28 mouse cellular contexts compared by ENCODE assay signal in the genomic region with DNA sequence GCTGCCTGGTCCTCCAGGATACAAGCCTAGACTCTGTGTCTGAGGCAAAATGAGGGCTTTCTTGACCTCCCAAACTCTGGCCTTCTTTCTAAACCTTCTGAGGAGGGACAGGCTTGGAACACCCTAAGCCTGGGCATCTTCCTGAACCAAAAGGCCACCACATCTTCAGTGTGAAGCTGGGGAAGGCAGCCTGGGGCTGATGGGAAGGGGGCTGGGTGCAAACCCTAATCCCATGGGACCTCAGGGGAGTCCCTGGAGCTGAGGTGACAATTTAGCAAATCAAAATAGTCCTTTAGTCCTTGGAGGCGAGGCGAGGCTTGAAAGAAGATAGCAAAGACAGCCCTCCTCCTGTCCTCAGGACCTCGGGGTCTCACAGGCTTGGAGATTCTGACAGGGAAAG. TPM values are rescaled to one million over a fixed set of nuclear protein-coding genes. Genes with fewer than 3 reads are reported as not detected.
A peak's percentile ranks its signal among the peaks of the same experiment; 100 is the strongest.
DNase-seq lines count a peak whose midpoint lies in the region; ATAC-seq lines count a peak whose summit lies in the region.
"Had no signal": no experiment of that assay in that cellular context is flagged by ENCODE, and none has a peak within 500 bp of the region (broad histone marks: within the 10 kb centered on the region; RNA-seq: fewer than 3 reads in every experiment).

No protein-coding gene starts in this region.

- H3K4me1 ChIP-seq in forebrain, embryonic 12.5 days: peaks cover 26% of the 10 kb centered on the region
- H3K4me1 ChIP-seq in forebrain, embryonic 16.5 days (replicated peaks; ENCODE audit: control insufficient read depth, insufficient read depth, low read length): peaks cover 11% of the 10 kb centered on the region
- peaks cover 16% of the 10 kb centered on the region for H3K4me1 ChIP-seq in midbrain, embryonic 10.5 days
- H3K4me1 ChIP-seq in midbrain, embryonic 15.5 days: peaks cover 13% of the 10 kb centered on the region
- peaks cover 22% of the 10 kb centered on the region for H3K4me1 ChIP-seq in embryonic facial prominence, embryonic 10.5 days
- H3K4me1 ChIP-seq in neural tube, embryonic 13.5 days (replicated peaks): peaks cover 27% of the 10 kb centered on the region
- H3K4me1 ChIP-seq: heart, embryonic 15.5 days had no signal

- H3K9ac ChIP-seq in forebrain, embryonic 12.5 days: no peak overlapping the region
- H3K9ac ChIP-seq in forebrain, embryonic 16.5 days (replicated peaks; ENCODE audit: low read depth, low read length): no peak overlapping the region
- H3K9ac ChIP-seq in midbrain, embryonic 15.5 days: no peak overlapping the region
- H3K9ac ChIP-seq in neural tube, embryonic 13.5 days: no peak overlapping the region
- H3K9ac ChIP-seq: embryonic facial prominence, embryonic 12.5 days; heart, embryonic 15.5 days; lung, embryonic 15.5 days had no signal

- H3K4me3 ChIP-seq in forebrain, embryonic 12.5 days (replicated peaks): no peak overlapping the region
- H3K4me3 ChIP-seq in forebrain, embryonic 16.5 days (replicated peaks; ENCODE audit: low read length): no peak overlapping the region
- H3K4me3 ChIP-seq in midbrain, embryonic 10.5 days: no peak overlapping the region
- H3K4me3 ChIP-seq in midbrain, embryonic 15.5 days: no peak overlapping the region
- H3K4me3 ChIP-seq in embryonic facial prominence, embryonic 10.5 days: no peak overlapping the region; the same call in 1 of the 2 replicates
- no peak overlapping the region for H3K4me3 ChIP-seq in neural tube, embryonic 13.5 days
- H3K4me3 ChIP-seq: embryonic facial prominence, embryonic 12.5 days; heart, embryonic 15.5 days; limb, embryonic 12.5 days; lung, embryonic 15.5 days had no signal

- 80% methylated on average over 3 of the region's 3 CpGs for WGBS in forebrain, embryonic 12.5 days
- 75% methylated on average over 3 of the region's 3 CpGs for WGBS in forebrain, embryonic 16.5 days
- 85% methylated on average over 3 of the region's 3 CpGs for WGBS in midbrain, embryonic 10.5 days
- WGBS in midbrain, embryonic 15.5 days: 73% methylated on average over 3 of the region's 3 CpGs
- WGBS in embryonic facial prominence, embryonic 10.5 days: 68% methylated on average over 3 of the region's 3 CpGs
- WGBS in neural tube, embryonic 13.5 days: 74% methylated on average over 3 of the region's 3 CpGs

- H3K4me2 ChIP-seq in forebrain, embryonic 12.5 days: no peak overlapping the region
- no peak overlapping the region for H3K4me2 ChIP-seq in forebrain, embryonic 16.5 days (ENCODE audit: low read length)
- H3K4me2 ChIP-seq in midbrain, embryonic 15.5 days: no peak overlapping the region
- H3K4me2 ChIP-seq in neural tube, embryonic 13.5 days: no peak overlapping the region
- H3K4me2 ChIP-seq: heart, embryonic 15.5 days; liver, embryonic 11.5 days; lung, embryonic 15.5 days had no signal

- H3K9me3 ChIP-seq in forebrain, embryonic 12.5 days: no peaks in the 10 kb centered on the region
- H3K9me3 ChIP-seq in forebrain, embryonic 16.5 days (ENCODE audit: control insufficient read depth, low read length): no peaks in the 10 kb centered on the region
- H3K9me3 ChIP-seq in midbrain, embryonic 10.5 days (replicated peaks): no peaks in the 10 kb centered on the region
- H3K9me3 ChIP-seq in midbrain, embryonic 15.5 days: no peaks in the 10 kb centered on the region
- no peaks in the 10 kb centered on the region for H3K9me3 ChIP-seq in embryonic facial prominence, embryonic 10.5 days
- no peaks in the 10 kb centered on the region for H3K9me3 ChIP-seq in neural tube, embryonic 13.5 days
- H3K9me3 ChIP-seq: embryonic facial prominence, embryonic 12.5 days; heart, embryonic 15.5 days; limb, embryonic 12.5 days; lung, embryonic 15.5 days had no signal

- H3K27ac ChIP-seq in forebrain, embryonic 12.5 days: peak overlapping the region; percentile 76
- H3K27ac ChIP-seq in forebrain, embryonic 16.5 days (ENCODE audit: low read length): no peak overlapping the region
- peak overlapping the region; percentile 64 for H3K27ac ChIP-seq in midbrain, embryonic 10.5 days (replicated peaks)
- no peak overlapping the region for H3K27ac ChIP-seq in midbrain, embryonic 15.5 days
- H3K27ac ChIP-seq in embryonic facial prominence, embryonic 10.5 days (replicated peaks): peak overlapping the region; percentile 27; the same call in 1 of the 2 replicates
- peak overlapping the region; percentile 71 for H3K27ac ChIP-seq in neural tube, embryonic 13.5 days (replicated peaks)
- H3K27ac ChIP-seq: heart, embryonic 15.5 days; kidney, postnatal 0 days; lung, embryonic 15.5 days had no signal

- no peak for ATAC-seq in forebrain, embryonic 12.5 days (ENCODE audit: low FRiP score)
- ATAC-seq in forebrain, embryonic 16.5 days: no peak
- ATAC-seq in midbrain, embryonic 15.5 days (replicated peaks): no peak
- no peak for ATAC-seq in neural tube, embryonic 13.5 days (ENCODE audit: low read depth)
- ATAC-seq: Patski had no signal

- H3K27me3 ChIP-seq in forebrain, embryonic 12.5 days: no peaks in the 10 kb centered on the region
- no peaks in the 10 kb centered on the region for H3K27me3 ChIP-seq in forebrain, embryonic 16.5 days (replicated peaks; ENCODE audit: control insufficient read depth, insufficient read depth, low read length)
- H3K27me3 ChIP-seq in midbrain, embryonic 10.5 days (ENCODE audit: low read depth, poor library complexity, severe bottlenecking): no peaks in the 10 kb centered on the region
- no peaks in the 10 kb centered on the region for H3K27me3 ChIP-seq in midbrain, embryonic 15.5 days (replicated peaks)
- H3K27me3 ChIP-seq in embryonic facial prominence, embryonic 10.5 days (replicated peaks; ENCODE audit: low read depth, poor library complexity, severe bottlenecking): 0 out of 2 replicates have a peak, but pooled peaks cover under 1% of the 10 kb centered on the region
- H3K27me3 ChIP-seq in neural tube, embryonic 13.5 days: no peaks in the 10 kb centered on the region
- H3K27me3 ChIP-seq: embryonic facial prominence, embryonic 12.5 days; heart, embryonic 15.5 days; limb, embryonic 12.5 days; lung, embryonic 15.5 days; Patski had no signal

- no peaks in the 10 kb centered on the region for H3K36me3 ChIP-seq in forebrain, embryonic 12.5 days (replicated peaks)
- H3K36me3 ChIP-seq in forebrain, embryonic 16.5 days (ENCODE audit: control insufficient read depth, insufficient read depth): no peaks in the 10 kb centered on the region
- H3K36me3 ChIP-seq in midbrain, embryonic 10.5 days: no peaks in the 10 kb centered on the region
- H3K36me3 ChIP-seq in midbrain, embryonic 15.5 days (replicated peaks): no peaks in the 10 kb centered on the region
- H3K36me3 ChIP-seq in embryonic facial prominence, embryonic 10.5 days (replicated peaks): no peaks in the 10 kb centered on the region
- no peaks in the 10 kb centered on the region for H3K36me3 ChIP-seq in neural tube, embryonic 13.5 days
- H3K36me3 ChIP-seq: embryonic facial prominence, embryonic 12.5 days; heart, embryonic 15.5 days; limb, embryonic 12.5 days; lung, embryonic 15.5 days had no signal

- no peak for DNase-seq in midbrain, embryonic 10.5 days (ENCODE audit: low spot score)
- no peak for DNase-seq in embryonic facial prominence, embryonic 10.5 days (ENCODE audit: low spot score)
- DNase-seq in gastrocnemius, adult 8-10 months (ENCODE audit: low spot score in 2 of 2): no peak
- DNase-seq in left cerebral cortex, adult 18-20 months (ENCODE audit: low spot score in 2 of 2): no peak
- DNase-seq: adrenal gland, postnatal 10 days; cerebellum, adult 8-10 months; cerebellum, postnatal 25 days; gastrocnemius, postnatal 14 days; kidney, adult 8-10 months; kidney, postnatal 4 days; midbrain, embryonic 14.5 days; right cerebral cortex, postnatal 25 days; thymus, postnatal 14 days had no signal

RNA-seq across cellular contexts. Expression of gene Ip6k3, which starts 8.7 kb away (rescaled TPM):
- 0.13 TPM in 1 of 2 replicates, not detected in the other for polyA plus RNA-seq in forebrain, embryonic 12.5 days (2016; fragmentation: Nextera tagmentation; extraction: Ambion mirVana)
- 0.30 TPM in 1 of 2 replicates, not detected in the other for polyA plus RNA-seq in forebrain, embryonic 16.5 days (2015; fragmentation: Nextera tagmentation; extraction: Ambion mirVana)
- 0.29 TPM in 1 of 2 replicates, not detected in the other for polyA plus RNA-seq in midbrain, embryonic 10.5 days (2016; fragmentation: Nextera tagmentation; extraction: Ambion mirVana)
- polyA plus RNA-seq in midbrain, embryonic 15.5 days (2015; fragmentation: Nextera tagmentation; extraction: Ambion mirVana): 0.21 and 0.40 TPM in 2 replicates
- polyA plus RNA-seq in embryonic facial prominence, embryonic 10.5 days (2016; fragmentation: Nextera tagmentation; extraction: Ambion mirVana): not detected in 2 replicates
- polyA plus RNA-seq in neural tube, embryonic 13.5 days (2015; fragmentation: Nextera tagmentation; extraction: Ambion mirVana): 0.18 and 0.61 TPM in 2 replicates
- 10 to 100 TPM; 24.6 to 33.6 (median 29.1) TPM for total RNA-seq in gastrocnemius, adult 8-10 months (2022)
- under 1 TPM; 0.60 to 0.70 TPM for total RNA-seq in left cerebral cortex, adult 18-20 months (2021)
- total RNA-seq: granulocyte monocyte progenitor cell, adult 5-6 weeks; megakaryocyte progenitor cell, adult 5-6 weeks; MEL; neutrophil, adult 5-6 weeks had no signal

RNA-seq across cellular contexts. Expression of gene Lemd2, which starts 28.0 kb away (rescaled TPM):
- polyA plus RNA-seq in forebrain, embryonic 12.5 days (2016; fragmentation: Nextera tagmentation; extraction: Ambion mirVana): 30.6 and 30.8 TPM in 2 replicates
- 21.3 and 26.4 TPM in 2 replicates for polyA plus RNA-seq in forebrain, embryonic 16.5 days (2015; fragmentation: Nextera tagmentation; extraction: Ambion mirVana)
- 16.4 and 20.8 TPM in 2 replicates for polyA plus RNA-seq in midbrain, embryonic 10.5 days (2016; fragmentation: Nextera tagmentation; extraction: Ambion mirVana)
- 26.1 and 26.7 TPM in 2 replicates for polyA plus RNA-seq in midbrain, embryonic 15.5 days (2015; fragmentation: Nextera tagmentation; extraction: Ambion mirVana)
- 18.8 and 20.0 TPM in 2 replicates for polyA plus RNA-seq in embryonic facial prominence, embryonic 10.5 days (2016; fragmentation: Nextera tagmentation; extraction: Ambion mirVana)
- polyA plus RNA-seq in neural tube, embryonic 13.5 days (2015; fragmentation: Nextera tagmentation; extraction: Ambion mirVana): 16.2 and 18.6 TPM in 2 replicates
- 10 to 100 TPM; 21.1 to 24.8 (median 23.4) TPM for total RNA-seq in gastrocnemius, adult 8-10 months (2022)
- total RNA-seq in left cerebral cortex, adult 18-20 months (2021): 10 to 100 TPM; 38.8 to 46.6 TPM

RNA-seq across cellular contexts. Expression of gene Uqcc2, which starts 42.6 kb away (rescaled TPM):
- polyA plus RNA-seq in forebrain, embryonic 12.5 days (2016; fragmentation: Nextera tagmentation; extraction: Ambion mirVana): 274 and 306 TPM in 2 replicates
- polyA plus RNA-seq in forebrain, embryonic 16.5 days (2015; fragmentation: Nextera tagmentation; extraction: Ambion mirVana): 253 and 266 TPM in 2 replicates
- 404 and 411 TPM in 2 replicates for polyA plus RNA-seq in midbrain, embryonic 10.5 days (2016; fragmentation: Nextera tagmentation; extraction: Ambion mirVana)
- polyA plus RNA-seq in midbrain, embryonic 15.5 days (2015; fragmentation: Nextera tagmentation; extraction: Ambion mirVana): 365 and 372 TPM in 2 replicates
- 407 and 410 TPM in 2 replicates for polyA plus RNA-seq in embryonic facial prominence, embryonic 10.5 days (2016; fragmentation: Nextera tagmentation; extraction: Ambion mirVana)
- 292 and 313 TPM in 2 replicates for polyA plus RNA-seq in neural tube, embryonic 13.5 days (2015; fragmentation: Nextera tagmentation; extraction: Ambion mirVana)
- 100 to 1,000 TPM; 429 to 490 (median 471) TPM for total RNA-seq in gastrocnemius, adult 8-10 months (2022)
- 100 to 1,000 TPM; 242 to 270 TPM for total RNA-seq in left cerebral cortex, adult 18-20 months (2021)

Comparison
In these comparisons a context has a peak if more than half of its experiments do, and no peak if none do; other contexts are left out.
1. H3K27ac ChIP-seq: peak in forebrain, embryonic 12.5 days (single experiment), midbrain, embryonic 10.5 days (single experiment), embryonic facial prominence, embryonic 10.5 days (single experiment) and neural tube, embryonic 13.5 days (single experiment); none in forebrain, embryonic 16.5 days (single experiment) and midbrain, embryonic 15.5 days (single experiment).